Mouse (Mus musculus) CH12.LX (cell line): Measurements from ENCODE around the gene Kcna10. TPM values are rescaled to one million over a fixed set of nuclear protein-coding genes. Genes with fewer than 3 reads are reported as not detected.

ENCODE experiments used
- DNase-seq: peaks from one replicate; pipeline ENCODE4 v3.0.0-alpha.2; 2013; ENCODE audit errors: extremely low read depth
- H3K27ac ChIP-seq: 2 replicates; pipeline ENCODE4 v1.5.1; 2012; ENCODE audit warnings: low read depth, mild to moderate bottlenecking, control low read depth, moderate library complexity; ENCODE audit not compliant: insufficient read depth
- H3K27me3 ChIP-seq: replicated peaks from 2 replicates; pipeline ENCODE3; 2012; ENCODE audit warnings: inconsistent platforms
- H3K36me3 ChIP-seq, 2 experiments: replicated peaks in 1 of 2; 2 replicates each; pipeline versions ENCODE3 to v1.6.1; 2012; ENCODE audit warnings: inconsistent platforms in 1 of 2, low read length in 1 of 2, mild to moderate bottlenecking in 1 of 2, mixed read lengths in 1 of 2, moderate library complexity in 1 of 2; ENCODE audit not compliant: control insufficient read depth in 1 of 2, insufficient read depth in 1 of 2
- H3K4me1 ChIP-seq, 2 experiments: 2 replicates each; pipeline ENCODE4 v1.6.1; 2012; ENCODE audit warnings: inconsistent platforms in 1 of 2, moderate library complexity in 1 of 2; ENCODE audit not compliant: insufficient read depth in 2 of 2, control insufficient read depth in 1 of 2
- H3K4me2 ChIP-seq: 2 replicates; pipeline ENCODE4 v1.6.1; 2012; ENCODE audit warnings: low read depth, mild to moderate bottlenecking, control low read depth; ENCODE audit not compliant: poor library complexity, insufficient read depth, severe bottlenecking
- H3K4me3 ChIP-seq, 3 experiments: fragments of 150-350 bp in 1 of 3; sonication (generic) in 1 of 3; replicated peaks in 1 of 3; 2 replicates each; pipeline versions ENCODE3 to v1.5.1; 2011 to 2012; ENCODE audit warnings: low read depth in 2 of 3, low read length in 2 of 3, mild to moderate bottlenecking in 2 of 3, moderate library complexity in 2 of 3, control low read depth in 1 of 3, improper control_type of control experiment in 1 of 3, inconsistent platforms in 1 of 3, mixed read lengths in 1 of 3; ENCODE audit not compliant: poor library complexity in 1 of 3
- H3K79me2 ChIP-seq: replicated peaks from 2 replicates; pipeline ENCODE4 v1.6.1; 2012; ENCODE audit warnings: mild to moderate bottlenecking, moderate library complexity; ENCODE audit not compliant: control insufficient read depth, poor library complexity, insufficient read depth, severe bottlenecking; ENCODE audit errors: extremely low read depth
- H3K9ac ChIP-seq: 2 replicates; pipeline ENCODE4 v1.6.1; 2012; ENCODE audit warnings: low read depth, mild to moderate bottlenecking, control low read depth, moderate library complexity; ENCODE audit not compliant: insufficient read depth
- H3K9me3 ChIP-seq: replicated peaks from 2 replicates; pipeline ENCODE3; 2012; ENCODE audit warnings: low read length, inconsistent platforms, mixed read lengths
- BHLHE40 ChIP-seq: IDR thresholded peaks from 2 replicates; pipeline ENCODE4 v1.6.1; 2011; ENCODE audit warnings: mild to moderate bottlenecking, low read depth, low read length, improper control_type of control experiment
- CTCF ChIP-seq, 2 experiments: IDR thresholded peaks in 1 of 2; conservative IDR thresholded peaks in 1 of 2; 2 replicates each; pipeline ENCODE4 v1.5.1; 2011 to 2012; ENCODE audit warnings: low read depth in 2 of 2, low read length in 2 of 2, improper control_type of control experiment in 1 of 2, inconsistent platforms in 1 of 2, mild to moderate bottlenecking in 1 of 2, moderate library complexity in 1 of 2
- EP300 ChIP-seq: IDR thresholded peaks from 2 replicates; pipeline ENCODE4 v1.6.1; 2011; ENCODE audit warnings: low read length, improper control_type of control experiment
- GABPA ChIP-seq: IDR thresholded peaks from 2 replicates; pipeline ENCODE4 v1.6.1; 2012; ENCODE audit warnings: low read depth, low read length, improper control_type of control experiment, inconsistent platforms; ENCODE audit not compliant: insufficient replicate concordance
- IRF4 ChIP-seq: IDR thresholded peaks from 2 replicates; pipeline ENCODE4 v1.6.1; 2014; ENCODE audit warnings: low read depth, mild to moderate bottlenecking, inconsistent platforms, low read length, improper control_type of control experiment
- JUN ChIP-seq: IDR thresholded peaks from 2 replicates; pipeline ENCODE4 v1.6.1; 2011; ENCODE audit warnings: low read depth, mild to moderate bottlenecking, low read length, improper control_type of control experiment, moderate library complexity; ENCODE audit not compliant: insufficient read depth
- KAT2A ChIP-seq: IDR thresholded peaks from 2 replicates; pipeline ENCODE4 v1.6.1; 2012; ENCODE audit warnings: low read length, improper control_type of control experiment, inconsistent platforms; ENCODE audit not compliant: insufficient replicate concordance
- MAX ChIP-seq: IDR thresholded peaks from 2 replicates; pipeline ENCODE4 v1.6.1; 2011; ENCODE audit warnings: low read length, improper control_type of control experiment
- MAZ ChIP-seq: IDR thresholded peaks from 2 replicates; pipeline ENCODE4 v1.6.1; 2012; ENCODE audit warnings: low read depth, mild to moderate bottlenecking, inconsistent platforms, low read length, improper control_type of control experiment, moderate library complexity
- MEF2A ChIP-seq: IDR thresholded peaks from 2 replicates; pipeline ENCODE4 v1.6.1; 2014; ENCODE audit warnings: low read depth, mild to moderate bottlenecking, inconsistent platforms, low read length, improper control_type of control experiment, borderline replicate concordance
- MYC ChIP-seq: IDR thresholded peaks from 2 replicates; pipeline ENCODE4 v1.6.1; 2011; ENCODE audit warnings: low read depth, mild to moderate bottlenecking, improper control_type of control experiment, low read length
- NELFE ChIP-seq: IDR thresholded peaks from 2 replicates; pipeline ENCODE4 v1.6.1; 2011; ENCODE audit warnings: low read depth, low read length, improper control_type of control experiment
- NRF1 ChIP-seq: IDR thresholded peaks from 2 replicates; pipeline ENCODE4 v1.6.1; 2014; ENCODE audit warnings: low read depth, mild to moderate bottlenecking, inconsistent platforms, low read length, improper control_type of control experiment, moderate library complexity
- POLR2AphosphoS2 ChIP-seq: IDR thresholded peaks from 2 replicates; pipeline ENCODE4 v1.6.1; 2011; ENCODE audit warnings: low read depth, low read length, improper control_type of control experiment
- RCOR1 ChIP-seq: conservative IDR thresholded peaks from 2 replicates; pipeline ENCODE4 v1.6.1; 2012; ENCODE audit warnings: low read depth, mild to moderate bottlenecking, inconsistent platforms, low read length, improper control_type of control experiment
- TBP ChIP-seq: conservative IDR thresholded peaks from 2 replicates; pipeline ENCODE4 v1.6.1; 2011; ENCODE audit warnings: low read depth, low read length, improper control_type of control experiment
- TCF12 ChIP-seq: IDR thresholded peaks from 2 replicates; pipeline ENCODE4 v1.6.1; 2014; ENCODE audit warnings: low read depth, mild to moderate bottlenecking, inconsistent platforms, low read length, improper control_type of control experiment
- UBTF ChIP-seq: IDR thresholded peaks from 2 replicates; pipeline ENCODE4 v1.6.1; 2012; ENCODE audit warnings: low read depth, mild to moderate bottlenecking, inconsistent platforms, low read length, improper control_type of control experiment, moderate library complexity
- ZKSCAN1 ChIP-seq: IDR thresholded peaks from 2 replicates; pipeline ENCODE4 v1.6.1; 2012; ENCODE audit warnings: low read depth, inconsistent platforms, low read length, improper control_type of control experiment, borderline replicate concordance
- ZMIZ1 ChIP-seq: IDR thresholded peaks from 2 replicates; pipeline ENCODE4 v1.6.1; 2012; ENCODE audit warnings: low read depth, mild to moderate bottlenecking, inconsistent platforms, low read length, improper control_type of control experiment
- dilution Hi-C: fragments of 300-500 bp; cut with MboI; formaldehyde crosslinking; loops from 2 replicates; pipeline ENCODE4 v1.14.3; 2020; ENCODE audit warnings: low sequenced_read_pairs; ENCODE audit not compliant: extremely low pct_unique_long_range_greater_than_20kb, extremely low pct_ligation_motif_present
- in situ Hi-C: fragments of 300-500 bp; cut with MboI; formaldehyde crosslinking; loops from 3 replicates; pipeline ENCODE4 v1.14.3; 2019; ENCODE audit warnings: low sequenced_read_pairs, low pct_ligation_motif_present, low pct_unique_long_range_greater_than_20kb, mixed read lengths
- polyA plus RNA-seq: library from polyadenylated mRNA; unstranded; fragments of >175 nt; gene quantifications from 2 replicates; pipeline ENCODE4 v1.2.1, GENCODE M21; 2012; ENCODE audit warnings: low read depth; ENCODE audit not compliant: insufficient read length
- total RNA-seq, 2 experiments: library from RNA; depleted of rRNA; stranded (reverse); fragments of 300-350 nt in 1 of 2; fragments of >200 nt in 1 of 2; gene quantifications; 2 replicates each; pipeline ENCODE4 v1.2.3; 2012 to 2014

Gene Kcna10
- total and polyA plus RNA-seq, 3 experiments = not detected

DNA sequence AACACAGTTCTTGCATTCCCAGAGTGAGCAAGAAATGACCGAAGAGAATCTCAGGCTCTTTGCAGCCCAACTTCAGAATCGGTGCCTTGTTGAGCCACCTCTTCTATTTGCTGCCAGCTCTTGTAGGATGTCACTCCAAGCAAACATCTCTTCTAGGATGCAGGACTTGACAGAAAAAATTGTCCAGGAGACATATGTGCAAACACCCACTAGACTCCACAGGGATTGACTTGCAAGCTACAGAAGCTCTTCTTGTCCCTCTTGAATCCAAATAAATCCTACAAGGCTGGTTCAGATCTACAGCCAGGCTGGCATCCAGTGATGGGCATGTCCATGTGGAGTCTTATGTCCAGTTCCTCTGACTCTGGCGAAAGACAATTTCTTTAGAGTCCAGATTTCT lies 21.6 kb downstream of the Kcna10 start:
- no peak for TF ChIP-seq MAZ
- no peak for TF ChIP-seq KAT2A
- TF ChIP-seq TCF12 = no peak
- no peak for TF ChIP-seq GABPA
- no peak for TF ChIP-seq ZKSCAN1
- no peak for TF ChIP-seq JUN

DNA sequence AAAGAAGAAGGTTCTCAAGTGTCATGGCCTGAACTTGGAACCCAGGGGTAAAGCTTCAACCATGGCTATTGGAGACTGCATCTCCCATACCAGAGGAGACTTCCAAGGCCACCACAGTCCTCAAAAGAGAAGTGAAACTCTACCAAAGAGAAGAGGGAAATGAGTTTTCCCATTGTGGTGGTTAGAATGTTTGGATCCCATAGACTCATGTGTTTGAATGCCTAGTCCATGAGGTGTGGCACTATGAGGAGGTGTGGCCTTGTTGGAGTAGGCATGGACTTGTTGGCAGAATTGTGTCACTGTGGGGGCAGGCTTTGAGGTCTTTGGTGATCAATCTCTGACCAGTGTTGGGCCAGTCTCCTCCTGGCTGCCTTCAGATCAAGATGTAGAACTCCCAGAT lies 22.3 kb downstream of the Kcna10 start:
- H3K4me3 ChIP-seq = no peak overlapping the region
- H3K27ac ChIP-seq = no peak overlapping the region
- H3K9ac ChIP-seq = no peak overlapping the region
- no peaks in the 10 kb centered on the region for H3K79me2 ChIP-seq
- dilution Hi-C loops (no loop called here), in situ Hi-C loops (no loop called here)
- H3K36me3 ChIP-seq = no peaks in the 10 kb centered on the region
- H3K4me2 ChIP-seq = no peak overlapping the region
- no peak for DNase-seq
- H3K27me3 ChIP-seq = peaks cover 44% of the 10 kb centered on the region
- TF ChIP-seq TCF12 = no peak
- no peak for TF ChIP-seq MAX
- no peak for TF ChIP-seq ZMIZ1
- no peak for TF ChIP-seq BHLHE40
- TF ChIP-seq IRF4 = no peak
- no peak for TF ChIP-seq GABPA
- TF ChIP-seq TBP = no peak
- TF ChIP-seq NELFE = no peak
- TF ChIP-seq CTCF (conservative IDR thresholded peaks at IDR 0.05 in 1 of 2, IDR thresholded peaks at IDR 0.05 in 1 of 2; ENCODE audit: low read depth in 2 of 2, low read length in 2 of 2) = no peak
- TF ChIP-seq EP300 = no peak
- TF ChIP-seq UBTF = no peak
- no peak for TF ChIP-seq POLR2AphosphoS2
- no peak for TF ChIP-seq MEF2A
- no peak for TF ChIP-seq MYC
- no peak for TF ChIP-seq NRF1
- no peak for TF ChIP-seq RCOR1
- no peak for TF ChIP-seq ZKSCAN1
- TF ChIP-seq MAZ = no peak
- H3K4me1 ChIP-seq = no peaks in the 10 kb centered on the region
- peaks cover under 1% of the 10 kb centered on the region for H3K9me3 ChIP-seq

More for the DNA sequence above, 21.6 kb downstream of the Kcna10 start:
- Histone ChIP-seq H3K9ac (no peak overlapping the region), H3K36me3 (no peaks in the 10 kb centered on the region), H3K4me2 (no peak overlapping the region), H3K9me3 (no peaks in the 10 kb centered on the region), H3K27ac (no peak overlapping the region), H3K27me3 (peaks cover 46% of the 10 kb centered on the region), H3K79me2 (no peaks in the 10 kb centered on the region), H3K4me1 (no peaks in the 10 kb centered on the region), H3K4me3 (no peak overlapping the region)
- DNase-seq = no peak
- dilution Hi-C loops = no loop called here
- in situ Hi-C loops = no loop called here
